Comparison of ENCODE assay signal across 9 mouse cellular contexts in genomic region chr4:130279105-130279504, GRCm38 (mm10). TPM values are rescaled to one million over a fixed set of nuclear protein-coding genes. Genes with fewer than 3 reads are reported as not detected.
DNase-seq lines count a peak whose midpoint lies in the region; ATAC-seq and TF ChIP-seq lines count a peak whose summit lies in the region.
"Had no signal": no experiment of that assay in that cellular context is flagged by ENCODE, and none has a peak within 500 bp of the region (broad histone marks: within the 10 kb centered on the region; RNA-seq: fewer than 3 reads in every experiment).

Gene Serinc2 (minus strand): TSS chr4:130279205.

- peaks cover 8% of the 10 kb centered on the region; the same call in 1 of the 2 replicates for H3K27me3 ChIP-seq in embryonic facial prominence, embryonic 15.5 days
- peaks cover 23% of the 10 kb centered on the region for H3K27me3 ChIP-seq in hindbrain, embryonic 12.5 days
- H3K27me3 ChIP-seq in midbrain, embryonic 15.5 days (replicated peaks) = no peaks in the 10 kb centered on the region

- 62% methylated on average over 2 of the region's 2 CpGs for WGBS in embryonic facial prominence, embryonic 15.5 days
- 76% methylated on average over 2 of the region's 2 CpGs for WGBS in hindbrain, embryonic 12.5 days
- 72% methylated on average over 2 of the region's 2 CpGs for WGBS in midbrain, embryonic 15.5 days

- no peaks in the 10 kb centered on the region for H3K9me3 ChIP-seq in embryonic facial prominence, embryonic 15.5 days (replicated peaks)
- no peaks in the 10 kb centered on the region for H3K9me3 ChIP-seq in hindbrain, embryonic 12.5 days (replicated peaks)
- no peaks in the 10 kb centered on the region for H3K9me3 ChIP-seq in midbrain, embryonic 15.5 days
- H3K9me3 ChIP-seq: heart, embryonic 15.5 days had no signal

- no peak within 1 kb of the TSS for H3K27ac ChIP-seq in layer of hippocampus, adult 2 months
- H3K27ac ChIP-seq in embryonic facial prominence, embryonic 15.5 days (replicated peaks) = no peak within 1 kb of the TSS
- H3K27ac ChIP-seq in hindbrain, embryonic 12.5 days = no peak within 1 kb of the TSS
- no peak within 1 kb of the TSS for H3K27ac ChIP-seq in midbrain, embryonic 15.5 days
- H3K27ac ChIP-seq: heart, embryonic 15.5 days had no signal

- H3K4me1 ChIP-seq in embryonic facial prominence, embryonic 15.5 days = peaks cover 12% of the 10 kb centered on the region; the same call in 1 of the 2 replicates
- peaks cover 7% of the 10 kb centered on the region for H3K4me1 ChIP-seq in hindbrain, embryonic 12.5 days
- peaks cover 12% of the 10 kb centered on the region for H3K4me1 ChIP-seq in midbrain, embryonic 15.5 days

- ATAC-seq in embryonic facial prominence, embryonic 15.5 days (ENCODE audit: insufficient number of reproducible peaks, low FRiP score, low TSS enrichment, low read depth) = no peak
- no peak for ATAC-seq in hindbrain, embryonic 12.5 days (ENCODE audit: low FRiP score)
- no peak for ATAC-seq in midbrain, embryonic 15.5 days (replicated peaks)

- no peak for TF ChIP-seq CTCF in layer of hippocampus, adult 2 months (conservative IDR thresholded peaks at IDR 0.05)

- H3K36me3 ChIP-seq in embryonic facial prominence, embryonic 15.5 days = no peaks in the 10 kb centered on the region
- no peaks in the 10 kb centered on the region; the same call in 1 of the 2 replicates for H3K36me3 ChIP-seq in hindbrain, embryonic 12.5 days
- no peaks in the 10 kb centered on the region for H3K36me3 ChIP-seq in midbrain, embryonic 15.5 days (replicated peaks)
- H3K36me3 ChIP-seq: heart, embryonic 15.5 days had no signal

- no peak within 1 kb of the TSS for H3K4me3 ChIP-seq in layer of hippocampus, adult 2 months
- H3K4me3 ChIP-seq in embryonic facial prominence, embryonic 15.5 days (replicated peaks) = no peak within 1 kb of the TSS
- H3K4me3 ChIP-seq in hindbrain, embryonic 12.5 days = no peak within 1 kb of the TSS
- H3K4me3 ChIP-seq in midbrain, embryonic 15.5 days = no peak within 1 kb of the TSS
- H3K4me3 ChIP-seq: heart, embryonic 15.5 days had no signal

- no peak within 1 kb of the TSS for H3K4me2 ChIP-seq in embryonic facial prominence, embryonic 15.5 days (replicated peaks)
- no peak within 1 kb of the TSS for H3K4me2 ChIP-seq in hindbrain, embryonic 12.5 days (replicated peaks)
- no peak within 1 kb of the TSS for H3K4me2 ChIP-seq in midbrain, embryonic 15.5 days
- H3K4me2 ChIP-seq: heart, embryonic 15.5 days had no signal

- DNase-seq in layer of hippocampus, adult 2 months (ENCODE audit: low spot score in 2 of 2) = no peak
- no peak for DNase-seq in layer of hippocampus, adult 8-10 months (ENCODE audit: low spot score in 2 of 2)
- no peak for DNase-seq in cerebellum, adult 8-10 months
- DNase-seq in left cerebral cortex, adult 11 months (ENCODE audit: low spot score) = no peak
- no peak for DNase-seq in cerebellum, adult 9-11 months

- no peak within 1 kb of the TSS for H3K9ac ChIP-seq in embryonic facial prominence, embryonic 15.5 days
- no peak within 1 kb of the TSS for H3K9ac ChIP-seq in hindbrain, embryonic 12.5 days
- H3K9ac ChIP-seq in midbrain, embryonic 15.5 days = no peak within 1 kb of the TSS
- H3K9ac ChIP-seq: heart, embryonic 15.5 days had no signal

RNA-seq across cellular contexts. Expression of gene Serinc2, which starts in this region (rescaled TPM):
- total RNA-seq in layer of hippocampus, adult 2 months (2021) = 10 to 100 TPM; 11.1 to 14.1 TPM
- total RNA-seq in layer of hippocampus, adult 8-10 months (2022) = 10 to 100 TPM in 2 of 4 experiments, 1 to 10 TPM in 2; 8.1 to 12.4 (median 10.2) TPM
- 108 and 110 TPM in 2 replicates for polyA plus RNA-seq in embryonic facial prominence, embryonic 15.5 days (2015; fragmentation: Nextera tagmentation; extraction: Ambion mirVana)
- polyA plus RNA-seq in hindbrain, embryonic 12.5 days (2016; fragmentation: Nextera tagmentation; extraction: Ambion mirVana) = 85.2 and 85.3 TPM in 2 replicates
- 42.9 and 50.3 TPM in 2 replicates for polyA plus RNA-seq in midbrain, embryonic 15.5 days (2015; fragmentation: Nextera tagmentation; extraction: Ambion mirVana)
